Mouse (Mus musculus) T-helper 17 cell (primary cell): Measurements from ENCODE around the gene Bud13.
"Not testable (repeated sequence)": the region's sequence is repeated elsewhere in the genome, so short reads cannot be mapped to it uniquely, and the experiment has no call there.

Source experiments
- in situ Hi-C, 2 experiments: fragments of 300-600 bp; cut with MboI, MseI; formaldehyde crosslinking; loops; 1 replicate in 1 of 2; 2 replicates in 1 of 2; pipeline ENCODE4 v1.15.1; 2025; ENCODE audit warnings: high pct_unique_total_duplicates in 2 of 2

Bud13 gene

GRCm38 (mm10) chr9:46298381-46298780 lies 15.6 kb downstream of the Bud13 start:
- in situ Hi-C loops = no loop called here

GRCm38 (mm10) chr9:46302142-46302541 lies 19.3 kb downstream of the Bud13 start:
- in situ Hi-C loops = no loop called here

- in situ Hi-C loops = no loop called here
Measured at GRCm38 (mm10) chr9:46309121-46309520, 26.3 kb downstream of the Bud13 start.

DNA sequence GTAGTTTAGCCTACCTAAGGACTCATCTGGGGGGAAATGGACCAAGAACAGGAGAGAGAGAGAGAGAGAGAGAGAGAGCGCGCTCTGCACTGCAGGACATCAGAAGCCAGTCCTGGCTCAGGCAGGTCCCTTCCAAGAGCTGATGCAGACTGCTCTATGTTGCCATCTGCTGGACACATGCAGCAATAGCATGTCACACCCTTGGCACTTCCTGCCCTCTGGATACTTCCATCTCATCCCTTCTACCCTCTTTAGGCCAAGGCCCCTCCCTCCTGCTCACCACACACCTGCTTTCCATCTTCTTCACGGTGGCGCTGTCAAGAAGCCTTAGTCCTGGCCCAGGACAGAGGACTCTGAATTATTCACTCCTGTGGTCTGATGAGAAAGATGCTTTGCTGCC lies 31.7 kb downstream of the Bud13 start:
- in situ Hi-C loops = no loop called here

- in situ Hi-C loops = no loop called here
Measured at GRCm38 (mm10) chr9:46314921-46315320, 32.1 kb downstream of the Bud13 start.

DNA sequence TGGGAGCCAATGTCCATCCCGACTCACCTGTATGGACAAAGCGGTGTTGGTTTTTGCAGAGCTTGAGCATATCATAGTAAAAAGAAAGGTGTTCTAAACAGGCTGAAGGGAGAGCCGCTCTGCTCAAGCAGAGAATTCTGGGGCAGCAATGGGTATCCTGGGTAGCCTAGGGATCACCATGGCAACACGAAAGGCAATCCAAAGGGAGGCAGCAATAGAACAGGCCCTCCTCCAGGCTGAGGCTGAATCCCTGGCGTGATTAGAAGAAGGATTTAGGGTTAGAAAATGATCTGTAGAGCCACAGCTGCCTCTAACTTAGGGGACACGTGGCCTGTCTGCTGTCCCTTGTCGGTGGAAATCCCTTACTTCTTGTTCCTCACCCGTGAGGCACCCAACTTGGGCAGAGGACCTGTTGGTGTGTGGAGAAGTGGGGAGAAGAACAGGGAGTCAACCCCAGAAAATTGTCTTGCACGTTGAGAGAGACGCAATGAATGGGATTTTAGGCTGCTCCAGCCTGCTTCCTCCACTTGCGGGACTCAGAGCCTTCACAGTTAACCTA lies 33.1 kb downstream of the Bud13 start:
- in situ Hi-C loops = no loop called here

DNA sequence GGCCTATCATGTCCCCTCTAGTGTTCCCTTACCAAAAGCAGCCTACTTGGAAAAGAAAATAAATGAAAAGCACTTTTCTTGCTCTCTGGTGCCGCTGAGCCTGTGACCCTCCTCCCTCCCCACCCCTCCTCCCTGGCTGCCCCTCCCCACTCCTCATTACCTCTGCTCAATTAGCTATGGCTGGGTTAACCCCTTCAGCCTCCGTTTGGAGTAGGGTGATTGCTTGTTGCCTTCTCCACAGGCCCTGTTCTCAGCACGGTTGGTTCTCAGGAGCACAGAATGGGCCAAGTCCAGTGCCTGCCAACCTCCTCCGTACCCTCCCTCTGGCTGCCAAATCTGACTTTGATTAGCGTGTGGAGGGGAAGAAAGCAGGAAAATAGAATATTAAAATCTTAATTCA lies 33.6 kb downstream of the Bud13 start:
- in situ Hi-C loops = no loop called here

- in situ Hi-C loops = no loop called here
Measured at GRCm38 (mm10) chr9:46316909-46317308, 34.1 kb downstream of the Bud13 start.

- in situ Hi-C loops = no loop called here
Measured at GRCm38 (mm10) chr9:46317957-46318356, 35.1 kb downstream of the Bud13 start.

GRCm38 (mm10) chr9:46319886-46320285 lies 37.1 kb downstream of the Bud13 start, which contains the start of gene 4931429L15Rik:
Gene 4931429L15Rik (minus strand): TSS chr9:46319986.
- in situ Hi-C loops = not testable (repeated sequence)

DNA sequence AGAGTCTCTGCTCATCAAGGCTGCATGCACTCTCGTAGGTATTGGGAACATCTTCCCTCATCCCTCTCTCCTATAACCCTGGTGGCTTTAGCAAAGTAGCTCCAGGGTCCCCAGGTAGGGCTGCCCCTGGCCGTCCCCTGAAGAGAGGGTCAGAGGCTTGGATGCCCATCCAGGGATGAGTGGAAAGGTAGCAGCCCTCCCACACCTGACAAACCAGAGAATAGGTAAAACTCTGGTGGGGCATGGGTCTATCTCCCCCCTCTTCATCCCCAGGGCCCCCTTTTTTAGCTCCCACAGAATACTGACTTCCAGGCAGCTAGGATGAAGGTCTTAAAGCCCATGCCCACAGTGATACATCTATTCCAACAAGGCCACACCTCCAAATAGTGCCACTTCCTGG lies 37.7 kb downstream of the Bud13 start:
- in situ Hi-C loops = no loop called here

- in situ Hi-C loops = no loop called here
Measured at GRCm38 (mm10) chr9:46326694-46327405, 44.0 kb downstream of the Bud13 start.

GRCm38 (mm10) chr9:46327706-46328571 lies 45.1 kb downstream of the Bud13 start:
- in situ Hi-C loops = no loop called here

GRCm38 (mm10) chr9:46328572-46329249 lies 45.9 kb downstream of the Bud13 start:
- in situ Hi-C loops = no loop called here

- in situ Hi-C loops = no loop called here
Measured at GRCm38 (mm10) chr9:46329250-46329648, 46.4 kb downstream of the Bud13 start.

GRCm38 (mm10) chr9:46329801-46330585 lies 47.2 kb downstream of the Bud13 start:
- in situ Hi-C loops = no loop called here

- in situ Hi-C loops = no loop called here
Measured at GRCm38 (mm10) chr9:46330586-46330895, 47.7 kb downstream of the Bud13 start.

- in situ Hi-C loops = no loop called here
Measured at GRCm38 (mm10) chr9:46331301-46331700, 48.5 kb downstream of the Bud13 start.

GRCm38 (mm10) chr9:46334471-46335025 lies 51.7 kb downstream of the Bud13 start:
- in situ Hi-C loops = no loop called here

DNA sequence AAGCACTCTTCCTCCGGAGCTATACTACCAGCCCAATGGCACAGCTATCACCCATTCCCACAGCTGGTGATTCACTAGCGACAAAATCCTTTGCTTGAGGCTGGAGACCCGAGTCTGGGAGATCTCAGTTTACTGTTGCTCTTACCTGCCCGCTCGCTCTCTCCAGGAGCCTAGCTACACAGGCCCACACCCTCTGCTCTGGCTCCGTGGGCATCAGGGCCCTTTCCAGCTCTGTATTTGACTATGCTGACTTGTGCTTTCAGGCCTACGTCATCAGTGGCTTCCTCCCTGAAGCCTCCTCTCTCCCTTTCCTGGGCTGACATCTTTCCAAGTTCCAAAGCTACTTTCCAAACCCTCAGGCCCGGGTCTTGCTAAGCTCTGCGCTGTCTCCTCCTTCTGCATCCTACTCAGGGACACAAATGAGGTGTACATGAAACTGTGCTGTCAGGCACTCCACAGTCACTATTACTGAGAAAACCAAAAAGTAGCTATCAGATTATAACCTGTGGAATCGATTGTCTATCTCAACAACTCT lies 52.7 kb downstream of the Bud13 start:
- in situ Hi-C loops = no loop called here

- in situ Hi-C loops = not testable (repeated sequence)
Measured at GRCm38 (mm10) chr9:46336294-46336693, 53.5 kb downstream of the Bud13 start.
